Mouse (Mus musculus): ENCODE measurements around the gene Rabep2.

Gene Rabep2

DNA sequence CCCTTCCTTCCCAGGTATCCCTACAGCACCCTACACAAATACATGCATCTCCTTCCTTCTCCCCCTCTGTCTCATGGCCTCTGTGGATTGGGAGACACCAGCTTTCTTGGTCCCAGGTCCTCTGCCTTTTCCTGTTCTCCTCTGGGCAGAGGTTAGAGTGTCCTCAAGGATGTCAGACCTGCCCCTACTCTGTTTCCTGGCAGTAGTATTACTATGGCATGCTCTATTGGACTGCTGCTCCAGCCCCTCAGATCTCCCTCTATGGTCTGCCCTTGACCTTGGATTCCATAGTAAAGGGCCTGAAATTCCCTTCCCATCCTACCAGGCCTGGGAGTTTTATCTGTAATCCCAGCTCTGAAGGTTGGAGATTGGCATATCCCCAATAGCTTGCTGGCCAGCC is 1.6 kb downstream of the Rabep2 start:
- DNase-seq (ENCODE audit: low spot score in 2 of 2), result no peak

DNA sequence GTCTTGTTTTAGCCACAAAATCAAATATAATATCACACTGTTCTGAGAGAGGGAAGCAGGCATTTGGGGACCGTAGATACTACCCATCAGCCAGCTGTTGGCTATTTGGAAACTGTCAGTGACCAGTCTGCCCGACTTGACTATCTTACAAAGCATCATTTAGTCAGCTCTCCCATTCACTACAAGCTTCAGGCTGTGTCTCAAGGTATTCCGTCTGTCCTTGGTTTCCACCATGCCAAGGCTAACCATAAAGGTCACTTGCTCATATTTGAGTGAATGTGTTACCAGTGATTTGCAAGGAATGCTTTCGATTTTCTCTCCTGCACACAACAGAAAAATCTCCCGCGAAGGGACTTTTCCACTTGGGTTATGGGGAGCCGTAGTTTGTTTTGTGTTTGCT is 6.2 kb downstream of the Rabep2 start:
- DNase-seq (ENCODE audit: low spot score in 2 of 2), result no peak

GRCm38 (mm10) chr7:126435801-126436200 is 7.2 kb downstream of the Rabep2 start:
- no peak for DNase-seq (ENCODE audit: low spot score in 2 of 2)

DNA sequence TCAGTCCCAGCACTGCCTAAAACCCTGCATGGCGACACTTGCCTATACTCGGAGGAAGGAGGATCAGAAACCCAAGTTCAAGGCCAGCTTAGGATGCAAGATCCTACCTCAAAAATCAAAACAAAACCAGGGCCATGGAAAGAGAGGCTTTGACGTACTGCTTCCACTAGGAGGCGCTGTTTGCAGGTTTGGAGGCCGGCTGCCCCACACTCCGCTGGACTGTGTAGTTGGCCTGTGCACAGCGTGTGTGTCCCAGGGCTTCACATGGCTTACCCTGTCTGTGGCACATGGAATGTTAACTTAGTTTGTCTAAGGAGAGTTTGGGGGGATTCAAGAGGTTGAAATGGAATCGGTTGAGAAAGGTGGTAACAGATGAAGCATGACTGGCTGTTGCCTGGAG is 8.3 kb downstream of the Rabep2 start:
- DNase-seq (ENCODE audit: low spot score in 2 of 2), result peak; percentile 44 to 50

GRCm38 (mm10) chr7:126440134-126440533 is 11.6 kb downstream of the Rabep2 start:
- DNase-seq (ENCODE audit: low spot score in 2 of 2), result no peak

- no peak for DNase-seq (ENCODE audit: low spot score in 2 of 2)
Measured at GRCm38 (mm10) chr7:126443997-126444396, 15.4 kb downstream of the Rabep2 start.

DNA sequence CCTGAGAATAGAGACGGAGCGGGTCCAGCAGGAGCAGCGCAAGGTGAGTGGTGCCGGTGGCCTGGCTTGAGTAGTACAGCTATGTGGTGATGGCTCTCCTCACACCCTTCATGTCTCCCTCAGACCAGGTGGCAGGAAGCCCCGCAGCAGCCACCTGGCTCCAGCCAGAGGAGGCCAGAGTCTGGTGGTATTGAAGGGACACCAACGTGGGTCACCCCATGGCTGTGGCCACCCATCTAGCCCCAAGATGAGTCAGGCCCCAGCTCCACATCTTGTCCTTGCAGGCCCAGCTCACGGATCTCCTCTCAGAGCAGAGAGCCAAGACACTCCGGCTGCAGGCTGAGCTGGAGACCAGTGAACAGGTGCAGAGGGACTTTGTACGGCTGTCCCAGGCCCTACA is 16.0 kb downstream of the Rabep2 start:
- DNase-seq (ENCODE audit: low spot score in 2 of 2), result no peak

DNA sequence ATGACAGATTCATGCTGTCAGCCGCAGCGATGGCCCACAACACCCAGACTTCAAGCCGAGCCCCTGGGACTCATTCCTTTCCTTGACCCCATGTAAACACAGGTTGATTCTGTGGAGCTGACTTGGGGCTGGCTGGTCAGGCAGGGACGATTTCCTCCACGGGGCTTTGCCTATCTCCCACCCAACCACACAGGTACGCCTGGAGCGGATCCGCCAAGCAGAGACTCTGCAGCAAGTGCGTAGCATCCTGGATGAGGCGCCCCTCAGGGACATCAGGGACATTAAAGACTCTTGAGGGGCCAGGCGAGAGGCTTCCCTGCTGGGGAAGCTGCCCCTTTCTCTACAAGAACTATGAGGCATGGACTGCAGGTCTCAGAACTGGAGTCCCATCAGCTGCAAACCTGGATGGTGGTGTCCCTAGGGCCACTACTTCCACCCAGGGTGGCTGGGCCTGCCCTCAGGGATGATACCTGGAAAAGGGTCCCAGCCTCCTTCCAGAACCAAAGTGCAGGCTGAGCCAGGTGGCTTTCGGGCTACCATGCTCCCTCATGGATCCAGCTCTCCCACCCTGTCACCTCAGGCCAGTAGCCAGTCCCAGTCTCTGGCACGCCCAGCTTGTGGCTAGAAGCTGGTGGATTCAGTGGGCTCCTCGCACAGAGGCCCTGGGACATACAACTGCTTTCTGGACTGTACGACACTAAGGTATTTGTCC is 16.7 kb downstream of the Rabep2 start:
- DNase-seq (ENCODE audit: low spot score in 2 of 2), result no peak

DNA sequence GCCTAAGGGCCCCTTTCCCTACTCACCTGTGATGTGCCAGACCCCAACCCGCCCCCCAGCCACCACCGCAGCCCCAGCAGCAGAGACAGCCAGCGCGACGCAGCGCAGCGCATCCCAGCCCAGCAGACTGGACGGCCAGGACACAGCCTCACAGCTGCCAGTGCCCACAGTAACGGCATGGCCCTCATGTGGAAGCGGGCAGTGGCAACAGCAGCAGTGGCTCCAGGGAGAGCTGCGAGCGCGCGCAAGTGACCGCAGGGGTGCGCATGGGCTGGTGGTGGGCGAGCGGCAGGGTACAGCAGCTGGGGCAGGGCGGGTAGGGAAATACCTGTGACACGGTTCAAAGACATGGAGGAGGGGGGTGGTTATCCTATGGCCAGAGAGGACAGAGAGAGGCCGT is 17.7 kb downstream of the Rabep2 start:
- no peak for DNase-seq (ENCODE audit: low spot score in 2 of 2)

DNA sequence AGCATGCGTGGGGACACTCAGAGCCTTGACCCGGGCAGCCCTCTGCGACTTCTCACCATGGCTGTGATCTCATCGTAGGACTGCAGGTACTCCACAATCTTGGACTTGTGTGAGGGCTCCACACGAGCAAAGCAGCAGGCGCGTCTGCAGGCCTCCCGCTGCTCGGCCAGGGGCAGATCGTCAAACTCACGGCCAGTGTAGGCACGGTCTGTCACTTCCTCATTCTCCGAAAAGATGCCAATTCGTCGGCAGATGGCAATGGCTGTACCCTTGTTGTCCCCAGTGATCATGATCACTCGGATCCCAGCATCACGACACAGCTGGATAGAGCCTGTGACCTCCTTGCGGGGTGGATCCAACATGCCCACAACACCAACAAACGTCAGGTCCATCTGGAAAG is 19.9 kb downstream of the Rabep2 start:
- no peak for DNase-seq (ENCODE audit: low spot score in 2 of 2)

GRCm38 (mm10) chr7:126449991-126450390 is 21.4 kb downstream of the Rabep2 start:
- no peak for DNase-seq (ENCODE audit: low spot score in 2 of 2)

GRCm38 (mm10) chr7:126450641-126451040 is 22.1 kb downstream of the Rabep2 start:
- DNase-seq (ENCODE audit: low spot score in 2 of 2), result no peak

DNA sequence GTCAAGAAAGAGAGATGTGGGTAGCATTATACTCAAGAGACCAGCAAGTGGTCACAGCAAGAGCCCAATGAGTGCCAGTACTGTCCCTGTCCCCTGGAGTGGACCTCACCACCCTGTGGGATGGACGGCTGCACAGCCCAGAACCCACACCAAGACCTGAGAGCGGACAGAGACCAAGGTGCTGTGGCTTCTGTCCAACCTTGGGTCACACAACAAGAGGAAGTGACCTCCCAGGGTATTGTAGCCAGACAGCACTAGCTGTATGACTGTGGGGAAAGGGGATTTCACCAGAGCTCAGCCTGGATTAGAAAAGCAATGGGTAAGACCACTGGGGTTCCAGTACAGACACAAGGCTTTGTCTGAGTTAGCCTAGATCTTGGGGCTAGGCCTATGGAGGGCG is 23.7 kb downstream of the Rabep2 start:
- DNase-seq (ENCODE audit: low spot score in 2 of 2), result no peak

DNA sequence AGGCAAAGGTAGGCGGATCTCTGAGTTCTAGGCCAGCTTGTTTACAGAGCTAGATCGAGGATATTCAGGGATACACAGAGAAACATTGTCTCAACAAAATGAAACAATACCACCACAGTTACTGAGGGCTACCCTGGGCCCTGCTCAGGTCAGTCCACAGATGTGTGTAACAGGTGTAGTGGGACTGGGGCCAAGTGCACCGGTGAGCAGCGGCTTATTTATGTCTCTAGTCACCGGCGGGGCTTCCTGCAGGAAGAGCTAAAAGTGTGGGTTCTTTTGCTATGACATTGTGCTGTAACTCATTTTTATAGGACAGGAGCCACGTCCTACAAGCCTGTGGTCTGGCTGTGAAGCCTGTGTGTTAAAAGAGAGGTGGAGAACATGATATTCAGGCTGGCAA is 25.3 kb downstream of the Rabep2 start:
- DNase-seq (ENCODE audit: low spot score in 2 of 2), result no peak

GRCm38 (mm10) chr7:126455242-126455641 is 26.7 kb downstream of the Rabep2 start:
- DNase-seq (ENCODE audit: low spot score in 2 of 2), result no peak

DNA sequence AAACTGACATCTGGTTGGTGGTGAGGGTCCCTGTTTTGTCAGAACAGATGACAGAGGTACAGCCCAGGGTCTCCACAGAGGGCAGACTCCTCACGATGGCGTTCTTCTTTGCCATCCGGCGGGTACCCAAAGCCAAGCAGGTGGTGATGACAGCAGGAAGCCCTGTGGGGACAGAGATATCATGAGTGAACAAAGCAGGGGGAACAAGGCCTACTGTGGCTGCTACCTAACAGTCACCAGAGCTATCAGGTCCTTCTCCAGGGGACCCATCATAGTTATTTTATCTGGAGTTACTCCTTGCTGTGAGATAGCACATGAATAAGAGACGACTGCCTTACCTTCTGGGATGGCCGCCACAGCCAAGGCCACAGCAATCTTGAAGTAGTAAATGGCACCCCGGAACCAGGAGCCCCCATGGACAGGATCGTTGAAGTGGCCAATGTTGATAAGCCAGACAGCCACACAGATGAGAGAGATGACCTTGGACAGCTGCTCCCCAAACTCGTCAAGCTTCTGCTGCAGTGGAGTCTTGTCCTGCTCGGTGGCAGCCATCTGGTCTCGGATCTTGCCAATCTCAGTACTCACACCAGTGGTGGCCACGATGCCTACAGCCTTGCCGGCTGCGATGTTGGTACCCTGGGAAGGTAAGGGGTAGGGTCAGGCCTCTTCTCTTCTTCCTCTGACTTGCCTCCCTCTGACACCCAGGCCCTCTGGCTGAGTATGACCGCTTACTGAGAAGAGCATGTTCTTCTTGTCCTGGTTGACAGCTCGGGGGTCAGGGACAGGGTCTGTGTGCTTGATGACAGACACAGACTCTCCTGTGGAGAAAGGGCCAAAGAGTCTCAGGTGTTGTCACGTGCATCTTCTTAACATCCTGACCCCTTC is 28.1 kb downstream of the Rabep2 start:
- DNase-seq (ENCODE audit: low spot score in 2 of 2), result no peak

GRCm38 (mm10) chr7:126458225-126458624 is 29.7 kb downstream of the Rabep2 start:
- no peak for DNase-seq (ENCODE audit: low spot score in 2 of 2)

DNA sequence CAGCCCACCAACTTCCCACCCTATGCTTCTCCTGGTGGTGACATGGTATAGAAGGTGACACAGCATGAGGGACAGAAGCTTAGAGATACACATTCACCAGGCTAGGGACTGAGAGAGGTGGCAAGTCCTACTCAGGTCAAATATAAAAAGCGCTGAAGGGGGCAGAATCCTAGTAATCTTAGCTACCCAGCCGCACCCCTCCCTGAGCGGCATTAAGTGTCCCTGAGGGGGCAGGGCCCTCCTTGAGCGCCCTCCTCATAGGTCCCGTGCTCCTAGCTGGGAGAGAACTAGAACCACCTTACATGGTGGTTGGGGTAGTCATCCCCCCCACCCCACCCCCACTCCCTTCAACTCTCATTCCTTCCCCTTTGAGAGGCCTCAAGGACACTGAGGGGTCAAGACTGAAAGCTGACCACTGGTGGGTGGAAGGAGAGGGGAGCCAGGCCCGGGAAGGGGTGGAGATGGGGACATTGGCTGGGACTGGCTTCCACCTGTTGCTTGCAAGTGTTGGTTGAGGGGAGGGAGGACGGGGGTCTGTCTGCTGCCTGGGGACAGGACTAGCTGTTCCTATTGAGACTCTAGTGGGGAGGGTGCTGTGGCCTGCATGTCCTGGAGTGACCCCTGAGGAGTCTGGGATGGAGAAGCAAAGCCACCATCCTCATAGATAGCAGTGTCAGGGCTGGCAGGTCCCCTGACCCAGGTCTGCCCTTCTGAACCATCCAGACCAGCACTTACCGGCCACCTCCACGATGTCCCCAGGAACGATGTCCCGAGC is 30.5 kb downstream of the Rabep2 start:
- DNase-seq (ENCODE audit: low spot score in 2 of 2), result no peak

- no peak for DNase-seq (ENCODE audit: low spot score in 2 of 2)
Measured at GRCm38 (mm10) chr7:126460623-126461399, 32.3 kb downstream of the Rabep2 start.

DNA sequence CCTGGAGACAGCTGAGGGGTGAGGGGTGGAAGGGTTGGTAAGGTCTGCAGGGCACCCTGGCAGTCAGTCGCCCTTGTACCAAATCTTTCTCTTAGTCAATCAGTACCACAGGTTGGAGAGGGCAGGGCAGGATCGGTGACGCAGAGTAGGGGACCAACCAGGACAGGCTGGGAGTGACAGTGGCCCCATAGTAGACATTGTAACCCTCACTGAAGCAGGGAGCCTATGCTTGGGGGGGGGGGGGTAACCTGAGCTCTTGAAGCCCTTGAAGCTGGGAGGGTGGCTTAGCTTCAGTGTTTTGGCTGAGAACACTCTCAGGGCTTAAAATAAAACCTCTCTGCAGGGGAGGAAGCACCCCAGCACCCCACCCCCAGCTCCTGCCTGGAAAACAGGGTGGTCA is 33.1 kb downstream of the Rabep2 start:
- DNase-seq (ENCODE audit: low spot score in 2 of 2), result no peak

DNA sequence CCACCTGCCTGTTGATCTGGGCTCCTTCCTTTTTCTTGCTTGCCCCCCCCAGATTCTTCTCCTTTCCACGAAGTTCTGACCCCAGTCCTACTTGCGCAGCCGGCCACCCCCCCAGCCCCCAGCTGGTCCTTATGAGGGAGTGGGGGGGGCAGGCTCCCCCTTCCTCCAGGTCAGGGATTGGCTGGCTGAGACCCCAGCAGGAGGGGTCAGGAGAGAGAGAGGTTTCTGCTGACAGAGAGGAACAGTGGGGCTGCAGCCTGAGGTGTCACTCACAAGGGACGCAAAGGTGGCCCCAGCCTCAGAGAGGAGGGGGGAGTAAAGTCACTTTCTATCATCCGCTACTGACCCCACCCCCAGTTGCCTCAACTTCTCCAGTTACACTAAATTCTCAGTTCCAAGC is 34.4 kb downstream of the Rabep2 start, which contains the start of gene Atp2a1:
Atp2a1 (minus strand) TSS at position 105 of the 400 bp plus-strand sequence.
- no peak for DNase-seq (ENCODE audit: low spot score in 2 of 2)

All from spleen, postnatal 36 days (tissue).